Mouse (Mus musculus) midbrain, embryonic 11.5 days (tissue): ENCODE measurements around the gene Gm26897. TPM values are rescaled to one million over a fixed set of nuclear protein-coding genes. Genes with fewer than 3 reads are reported as not detected.

Experiments used
- ATAC-seq: fragments of 200-750 bp; cut with Nextera tagmentation; 2 replicates; pipeline ENCODE4 v1.8.0; 2017; ENCODE audit warnings: moderate TSS enrichment, moderate library complexity; ENCODE audit not compliant: low FRiP score
- DNase-seq: peaks from one replicate; pipeline ENCODE4 v3.0.0; 2015; ENCODE audit warnings: low spot score; ENCODE audit errors: missing footprints
- H3K27ac ChIP-seq: fragments of 300-500 bp; sonication (generic); 2 replicates; pipeline ENCODE4 v1.5.1; 2014; ENCODE audit warnings: low read depth, low read length
- H3K27me3 ChIP-seq: fragments of 300-500 bp; sonication (generic); 2 replicates; pipeline ENCODE4 v1.6.1; 2014; ENCODE audit warnings: mild to moderate bottlenecking, low read length, moderate library complexity, mixed read lengths; ENCODE audit not compliant: control insufficient read depth, insufficient read depth
- H3K36me3 ChIP-seq: fragments of 300-500 bp; sonication (generic); 2 replicates; pipeline ENCODE4 v1.6.1; 2014; ENCODE audit warnings: mild to moderate bottlenecking, low read length, moderate library complexity, mixed read lengths; ENCODE audit not compliant: control insufficient read depth, insufficient read depth
- H3K4me1 ChIP-seq: fragments of 300-500 bp; sonication (generic); 2 replicates; pipeline ENCODE4 v1.6.1; 2014; ENCODE audit warnings: low read length; ENCODE audit not compliant: control insufficient read depth, insufficient read depth
- H3K4me2 ChIP-seq: fragments of 300-500 bp; sonication (generic); 2 replicates; pipeline ENCODE4 v1.6.1; 2014; ENCODE audit warnings: mild to moderate bottlenecking, moderate library complexity
- H3K4me3 ChIP-seq: fragments of 300-500 bp; sonication (generic); 2 replicates; pipeline ENCODE4 v1.5.1; 2014; ENCODE audit warnings: low read depth, low read length
- H3K9ac ChIP-seq: fragments of 300-500 bp; sonication (generic); 2 replicates; pipeline ENCODE4 v1.6.1; 2014; ENCODE audit warnings: low read length
- H3K9me3 ChIP-seq: fragments of 300-500 bp; sonication (generic); 2 replicates; pipeline ENCODE4 v1.6.1; 2016; ENCODE audit warnings: low read length; ENCODE audit not compliant: control insufficient read depth
- WGBS: fragments of 180-500 bp; shearing (Covaris S2); extraction: QIAGEN DNeasy Blood & Tissue Kit; methylation state at CpG from one replicate; pipeline ENCODE4 v1.1.7; 2014; 5-methylcytosine and 5-hydroxymethylcytosine counted together
- polyA plus RNA-seq: library from polyadenylated mRNA; unstranded; fragments of >200 nt; fragmentation: Nextera tagmentation; extraction: Ambion mirVana; gene quantifications from 2 replicates; pipeline ENCODE4 v1.2.1, GENCODE M21; 2014

Gene Gm26897
- polyA plus RNA-seq, 1 experiment from 2014 or later = not detected

GRCm38 (mm10) chr5:111778093-111778492 is 44.4 kb downstream of the Gm26897 start:
- Histone ChIP-seq H3K4me3 (no peak overlapping the region), H3K27ac (no peak overlapping the region), H3K9ac (no peak overlapping the region), H3K36me3 (no peaks in the 10 kb centered on the region), H3K9me3 (no peaks in the 10 kb centered on the region), H3K4me2 (no peak overlapping the region), H3K27me3 (no peaks in the 10 kb centered on the region; the same call in 1 of the 2 replicates), H3K4me1 (peaks cover 4% of the 10 kb centered on the region; the same call in 1 of the 2 replicates)
- ATAC-seq (no peak), DNase-seq (no peak)
- WGBS = 70% methylated on average over 5 of the region's 5 CpGs

DNA sequence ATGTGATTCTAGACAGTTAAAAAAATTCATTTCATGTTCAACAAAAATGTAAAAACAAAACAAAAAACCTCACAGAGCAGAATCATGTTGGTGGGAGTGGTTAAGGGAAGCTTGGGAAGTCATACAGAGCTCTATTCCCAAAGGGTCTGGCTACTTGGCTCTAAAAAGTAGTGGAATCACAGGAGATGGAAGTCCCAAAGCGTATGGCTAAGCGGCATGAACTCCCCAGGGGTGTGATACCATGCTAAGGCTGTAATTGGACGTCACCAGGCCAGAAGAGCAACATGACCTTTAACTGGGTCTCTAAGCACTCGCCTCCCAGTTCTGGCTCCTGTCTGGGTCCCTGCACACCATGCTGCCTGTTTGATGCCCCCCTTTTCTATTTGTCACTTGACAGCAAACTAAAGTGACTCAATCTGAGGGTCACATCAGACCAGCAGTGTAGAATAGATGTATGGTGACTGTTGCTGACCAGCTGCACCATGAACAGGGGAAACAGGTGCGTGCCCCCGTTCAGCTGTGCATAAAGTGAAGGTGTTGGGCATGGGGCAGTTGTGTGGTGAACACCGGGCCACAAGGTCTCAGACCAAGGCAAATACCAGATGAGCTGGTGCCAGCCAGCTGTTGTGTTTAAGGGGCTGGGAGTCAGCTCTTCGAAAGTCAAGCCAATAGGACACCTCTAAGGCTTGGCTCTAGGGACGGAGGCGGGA is 46.2 kb downstream of the Gm26897 start:
- Histone ChIP-seq H3K4me2 (no peak overlapping the region), H3K9me3 (no peaks in the 10 kb centered on the region), H3K36me3 (no peaks in the 10 kb centered on the region), H3K4me1 (no peaks in the 10 kb centered on the region), H3K9ac (no peak overlapping the region), H3K27ac (no peak overlapping the region), H3K27me3 (no peaks in the 10 kb centered on the region), H3K4me3 (no peak overlapping the region)
- ATAC-seq (no peak), DNase-seq (peak; percentile 64)
- WGBS = 87% methylated on average over 10 of the region's 10 CpGs
